15 mouse cellular contexts compared by ENCODE assay signal in genomic region chr4:47055570-47056080, GRCm38 (mm10). TPM values are rescaled to one million over a fixed set of nuclear protein-coding genes. Genes with fewer than 3 reads are reported as not detected.
A peak's percentile ranks its signal among the peaks of the same experiment; 100 is the strongest.
DNase-seq lines count a peak whose midpoint lies in the region; ATAC-seq lines count a peak whose summit lies in the region.
"Had no signal": no experiment of that assay in that cellular context is flagged by ENCODE, and none has a peak within 500 bp of the region (broad histone marks: within the 10 kb centered on the region; RNA-seq: fewer than 3 reads in every experiment).

No protein-coding gene starts in this region.

- 97% methylated on average over 6 of the region's 6 CpGs for WGBS in hindbrain, embryonic 14.5 days
- WGBS in hindbrain, embryonic 11.5 days = 97% methylated on average over 6 of the region's 6 CpGs
- whole genome bisulfite sequencing in midbrain, embryonic 13.5 days = over 99% methylated on average over 6 of the region's 6 CpGs

- no peaks in the 10 kb centered on the region for H3K36me3 ChIP-seq in hindbrain, embryonic 14.5 days (replicated peaks; ENCODE audit: control insufficient read depth, insufficient read depth)
- H3K36me3 ChIP-seq in hindbrain, embryonic 11.5 days (ENCODE audit: control insufficient read depth, insufficient read depth, low read length) = no peaks in the 10 kb centered on the region
- H3K36me3 ChIP-seq in midbrain, embryonic 13.5 days = no peaks in the 10 kb centered on the region
- H3K36me3 ChIP-seq: heart, embryonic 13.5 days had no signal

- no peak overlapping the region for H3K9ac ChIP-seq in hindbrain, embryonic 14.5 days
- H3K9ac ChIP-seq in hindbrain, embryonic 11.5 days (ENCODE audit: low read depth, low read length) = no peak overlapping the region
- H3K9ac ChIP-seq in midbrain, embryonic 13.5 days (replicated peaks) = no peak overlapping the region

- ATAC-seq in hindbrain, embryonic 14.5 days (ENCODE audit: low FRiP score) = no peak
- ATAC-seq in hindbrain, embryonic 11.5 days (ENCODE audit: low FRiP score) = no peak
- ATAC-seq in midbrain, embryonic 13.5 days = no peak

- no peak overlapping the region for H3K27ac ChIP-seq in hindbrain, embryonic 14.5 days
- no peak overlapping the region for H3K27ac ChIP-seq in hindbrain, embryonic 11.5 days (ENCODE audit: low read depth, low read length)
- H3K27ac ChIP-seq in midbrain, embryonic 13.5 days = no peak overlapping the region
- H3K27ac ChIP-seq: heart, embryonic 13.5 days had no signal

- no peak overlapping the region for H3K4me3 ChIP-seq in hindbrain, embryonic 14.5 days (replicated peaks; ENCODE audit: low read length)
- no peak overlapping the region for H3K4me3 ChIP-seq in hindbrain, embryonic 11.5 days (ENCODE audit: low read depth, low read length)
- peak overlapping the region; percentile 76; the same call in 1 of the 2 replicates for H3K4me3 ChIP-seq in midbrain, embryonic 13.5 days (replicated peaks)

- DNase-seq in cerebellum, adult 11-12 months = peak; percentile 50
- DNase-seq in cerebellum, adult 11 months = no peak
- no peak for DNase-seq in hindbrain, embryonic 14.5 days (ENCODE audit: low spot score)
- no peak for DNase-seq in hindbrain, embryonic 11.5 days (ENCODE audit: low spot score)
- DNase-seq in brain, adult 2 months (ENCODE audit: low read depth, low spot score) = peak; percentile 71
- no peak for DNase-seq in yolk sac, embryonic 10.5 days (ENCODE audit: low spot score)
- no peak for DNase-seq in gastrocnemius, postnatal 4 days (ENCODE audit: low spot score in 2 of 2)
- DNase-seq: adrenal gland, postnatal 25 days; gastrocnemius, postnatal 36 days; kidney, postnatal 14 days; layer of hippocampus, adult 9-11 months; thymus, postnatal 36 days had no signal

- H3K4me1 ChIP-seq in hindbrain, embryonic 14.5 days (replicated peaks; ENCODE audit: control insufficient read depth, insufficient read depth, low read length) = peaks cover 16% of the 10 kb centered on the region
- H3K4me1 ChIP-seq in hindbrain, embryonic 11.5 days (replicated peaks; ENCODE audit: control insufficient read depth, insufficient read depth, low read length) = peaks cover 4% of the 10 kb centered on the region; the same call in 1 of the 2 replicates
- H3K4me1 ChIP-seq in midbrain, embryonic 13.5 days (replicated peaks) = peaks cover 14% of the 10 kb centered on the region

- H3K9me3 ChIP-seq in hindbrain, embryonic 14.5 days (ENCODE audit: control insufficient read depth, low read length) = no peaks in the 10 kb centered on the region
- no peaks in the 10 kb centered on the region for H3K9me3 ChIP-seq in hindbrain, embryonic 11.5 days (ENCODE audit: control insufficient read depth, low read length)
- H3K9me3 ChIP-seq in midbrain, embryonic 13.5 days = no peaks in the 10 kb centered on the region
- H3K9me3 ChIP-seq: heart, embryonic 13.5 days had no signal

- no peaks in the 10 kb centered on the region for H3K27me3 ChIP-seq in hindbrain, embryonic 14.5 days (ENCODE audit: control insufficient read depth, insufficient read depth, low read length)
- H3K27me3 ChIP-seq in hindbrain, embryonic 11.5 days (ENCODE audit: control insufficient read depth, insufficient read depth, low read length) = no peaks in the 10 kb centered on the region
- peaks cover 3% of the 10 kb centered on the region; the same call in 1 of the 2 replicates for H3K27me3 ChIP-seq in midbrain, embryonic 13.5 days

- H3K4me2 ChIP-seq in hindbrain, embryonic 14.5 days (replicated peaks) = peak overlapping the region; percentile 75
- H3K4me2 ChIP-seq in hindbrain, embryonic 11.5 days (replicated peaks; ENCODE audit: low read depth, low read length) = no peak overlapping the region
- 0 out of 2 replicates have a peak overlapping the region, but pooled peaks have one; percentile 74 for H3K4me2 ChIP-seq in midbrain, embryonic 13.5 days (replicated peaks)
- H3K4me2 ChIP-seq: liver, embryonic 11.5 days had no signal

RNA-seq across cellular contexts. Expression of gene Anks6, which starts 1.6 kb away (rescaled TPM):
- 4.8 and 5.0 TPM in 2 replicates for polyA plus RNA-seq in hindbrain, embryonic 14.5 days (2014; fragmentation: Nextera tagmentation; extraction: Ambion mirVana)
- 2.6 and 2.9 TPM in 2 replicates for polyA plus RNA-seq in hindbrain, embryonic 11.5 days (2014; fragmentation: Nextera tagmentation; extraction: Ambion mirVana)
- 3.9 and 4.4 TPM in 2 replicates for polyA plus RNA-seq in midbrain, embryonic 13.5 days (2015; fragmentation: Nextera tagmentation; extraction: Ambion mirVana)
- total RNA-seq in gastrocnemius, postnatal 4 days (2021) = 10 to 100 TPM in 1 of 2 experiments, 1 to 10 TPM in 1; 9.6 to 10.9 TPM

RNA-seq across cellular contexts. Expression of gene Galnt12, which starts 36.1 kb away (rescaled TPM):
- 1.2 TPM in 2 replicates for polyA plus RNA-seq in hindbrain, embryonic 14.5 days (2014; fragmentation: Nextera tagmentation; extraction: Ambion mirVana)
- 2.7 and 2.8 TPM in 2 replicates for polyA plus RNA-seq in hindbrain, embryonic 11.5 days (2014; fragmentation: Nextera tagmentation; extraction: Ambion mirVana)
- 2.7 and 5.6 TPM in 2 replicates for polyA plus RNA-seq in midbrain, embryonic 13.5 days (2015; fragmentation: Nextera tagmentation; extraction: Ambion mirVana)
- 1 to 10 TPM; 1.2 to 1.3 TPM for total RNA-seq in gastrocnemius, postnatal 4 days (2021)
- total RNA-seq: gastrocnemius, postnatal 36 days had no signal

Comparison
In these comparisons a context has a peak if more than half of its experiments do, and no peak if none do; other contexts are left out.
1. DNase-seq: peak in cerebellum, adult 11-12 months (single experiment) and brain, adult 2 months (single experiment); none in cerebellum, adult 11 months (single experiment), hindbrain, embryonic 14.5 days (single experiment), hindbrain, embryonic 11.5 days (single experiment), yolk sac, embryonic 10.5 days (single experiment) and gastrocnemius, postnatal 4 days (0 of 2).